Mouse (Mus musculus) stomach, postnatal 0 days (tissue): ENCODE results near the gene Rnf43. TPM values are rescaled to one million over a fixed set of nuclear protein-coding genes. Genes with fewer than 3 reads are reported as not detected.
A peak's percentile ranks its signal among the peaks of the same experiment; 100 is the strongest.

Source experiments
- ATAC-seq: fragments of 200-750 bp; cut with Nextera tagmentation; 2 replicates; pipeline ENCODE4 v1.8.0; 2017; ENCODE audit not compliant: low FRiP score, low TSS enrichment
- DNase-seq: peaks from one replicate; pipeline ENCODE4 v3.0.0-alpha.2; 2016; ENCODE audit warnings: low spot score
- H3K27ac ChIP-seq: fragments of 300-500 bp; sonication (generic); replicated peaks from 2 replicates; pipeline ENCODE4 v1.5.1; 2014; ENCODE audit warnings: mild to moderate bottlenecking, control low read depth
- H3K27me3 ChIP-seq: fragments of 300-500 bp; sonication (generic); 2 replicates; pipeline ENCODE4 v1.6.1; 2014; ENCODE audit warnings: low read length; ENCODE audit not compliant: control insufficient read depth, insufficient read depth
- H3K36me3 ChIP-seq: fragments of 300-500 bp; sonication (generic); 2 replicates; pipeline ENCODE4 v1.6.1; 2014; ENCODE audit warnings: low read length, mixed read lengths; ENCODE audit not compliant: control insufficient read depth, insufficient read depth
- H3K4me1 ChIP-seq: fragments of 300-500 bp; sonication (generic); replicated peaks from 2 replicates; pipeline ENCODE4 v1.6.1; 2014; ENCODE audit warnings: antibody characterized with exemption; ENCODE audit not compliant: control insufficient read depth, insufficient read depth
- H3K4me2 ChIP-seq: fragments of 300-500 bp; sonication (generic); replicated peaks from 2 replicates; pipeline ENCODE4 v1.6.1; 2014; ENCODE audit warnings: low read depth, mild to moderate bottlenecking, control low read depth, moderate library complexity
- H3K4me3 ChIP-seq: fragments of 300-500 bp; sonication (generic); 2 replicates; pipeline ENCODE4 v1.5.1; 2014; ENCODE audit warnings: low read depth, low read length, control low read depth
- H3K9ac ChIP-seq: fragments of 300-500 bp; sonication (generic); 2 replicates; pipeline ENCODE4 v1.6.1; 2014; ENCODE audit warnings: mild to moderate bottlenecking, low read length, control low read depth, mixed read lengths
- H3K9me3 ChIP-seq: fragments of 300-500 bp; sonication (generic); 2 replicates; pipeline ENCODE4 v1.6.1; 2016; ENCODE audit warnings: low read length; ENCODE audit not compliant: control insufficient read depth
- CTCF ChIP-seq: IDR thresholded peaks from 2 replicates; pipeline ENCODE4 v1.5.1; 2016; ENCODE audit warnings: antibody characterized with exemption, low read depth, mild to moderate bottlenecking, moderate library complexity
- EP300 ChIP-seq: optimal IDR thresholded peaks from 2 replicates; pipeline ENCODE3; 2016; ENCODE audit warnings: antibody characterized with exemption
- WGBS: fragments of 180-500 bp; shearing (Covaris S2); extraction: QIAGEN DNeasy Blood & Tissue Kit; methylation state at CpG from one replicate; pipeline ENCODE4 v1.1.7; 2014; 5-methylcytosine and 5-hydroxymethylcytosine counted together
- polyA plus RNA-seq: library from polyadenylated mRNA; unstranded; fragments of >200 nt; fragmentation: Nextera tagmentation; extraction: Ambion mirVana; gene quantifications from 2 replicates; pipeline ENCODE4 v1.2.1, GENCODE M21; 2015

The Rnf43 gene
- polyA plus RNA-seq, result 6.6 and 7.4 TPM in 2 replicates

DNA sequence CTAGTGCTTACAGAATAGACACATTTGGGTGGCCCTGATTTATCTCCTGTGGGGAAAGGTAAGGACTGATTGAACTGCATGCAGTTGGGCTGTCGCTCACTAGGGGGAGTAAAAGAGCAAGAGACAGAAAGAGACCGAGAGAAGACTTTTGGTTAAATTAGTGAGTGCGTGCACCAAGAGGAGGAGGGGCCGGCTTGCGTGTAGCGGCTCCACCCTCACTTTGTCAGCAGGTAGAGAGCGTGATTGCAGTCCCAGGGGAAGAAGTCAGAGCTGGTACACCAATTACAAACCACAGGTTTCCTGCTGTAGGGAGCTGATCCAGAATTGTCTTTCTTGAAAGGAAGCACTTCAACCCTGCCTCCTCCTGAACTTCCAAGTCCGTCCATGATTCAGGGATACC, at the start of gene Rnf43:
Rnf43 (plus strand) TSS at position 316 of the 400 bp plus-strand sequence.
- Histone ChIP-seq H3K27ac (peak within 1 kb of the TSS; percentile 82), H3K36me3 (no peaks in the 10 kb centered on the region), H3K4me2 (peak within 1 kb of the TSS; percentile 54), H3K9ac (peak within 1 kb of the TSS; percentile 56), H3K4me3 (peak within 1 kb of the TSS; percentile 50), H3K27me3 (no peaks in the 10 kb centered on the region), H3K4me1 (no peaks in the 10 kb centered on the region), H3K9me3 (no peaks in the 10 kb centered on the region)
- DNase-seq, result peak; percentile 93
- no peak for TF ChIP-seq EP300
- peak; percentile 93 for TF ChIP-seq CTCF
- peak; percentile 97 for ATAC-seq
- WGBS, result under 1% methylated on average over 8 of the region's 8 CpGs

DNA sequence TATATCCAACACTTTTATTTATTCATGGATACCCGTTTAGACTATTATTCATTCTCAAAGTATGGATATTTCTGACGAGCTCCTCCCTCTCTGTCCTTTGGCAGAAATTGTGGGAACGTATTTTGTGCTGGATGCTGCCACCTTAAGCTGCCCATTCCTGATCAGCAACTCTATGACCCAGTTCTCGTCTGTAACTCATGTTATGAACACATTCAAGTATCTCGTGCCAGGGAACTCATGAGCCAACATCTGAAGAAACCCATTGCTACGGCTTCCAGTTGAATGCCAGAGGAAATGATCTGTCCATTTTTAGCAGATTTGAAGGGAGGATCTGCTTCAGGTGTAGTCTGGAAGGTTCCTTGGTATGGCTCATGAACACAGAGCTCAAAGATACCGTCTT, 48.5 kb upstream of the Rnf43 start:
- Histone ChIP-seq H3K9ac (no peak overlapping the region), H3K4me3 (no peak overlapping the region), H3K27ac (no peak overlapping the region), H3K4me2 (no peak overlapping the region), H3K9me3 (no peaks in the 10 kb centered on the region), H3K27me3 (no peaks in the 10 kb centered on the region), H3K36me3 (peaks cover 41% of the 10 kb centered on the region), H3K4me1 (no peaks in the 10 kb centered on the region)
- no peak for TF ChIP-seq CTCF
- TF ChIP-seq EP300, result no peak
- 80% methylated on average over 7 of the region's 7 CpGs for WGBS
- no peak for ATAC-seq
- DNase-seq, result no peak

DNA sequence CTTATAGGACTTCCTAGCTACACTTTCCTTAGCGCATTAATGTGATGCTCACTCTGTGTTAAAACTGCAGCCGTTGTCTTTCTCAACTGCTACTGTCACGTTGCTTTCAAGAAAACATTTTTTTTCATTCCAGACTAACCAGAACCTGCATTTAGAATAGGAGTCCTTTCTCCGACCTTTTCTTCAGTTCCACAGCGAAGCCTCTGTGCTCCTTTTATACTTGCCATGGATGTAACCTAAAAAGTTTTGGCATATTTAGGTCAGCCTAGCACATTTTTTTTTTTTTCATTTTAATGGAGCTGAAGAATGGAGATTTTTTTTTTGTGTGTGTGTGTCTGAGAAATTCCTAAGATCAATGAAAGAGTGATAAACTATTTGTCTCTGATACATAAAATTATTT, 47.0 kb upstream of the Rnf43 start:
- H3K4me1 ChIP-seq, result no peaks in the 10 kb centered on the region
- no peaks in the 10 kb centered on the region for H3K9me3 ChIP-seq
- TF ChIP-seq CTCF (no peak), EP300 (no peak)
- H3K36me3 ChIP-seq, result peaks cover 37% of the 10 kb centered on the region
- WGBS, result 90% methylated on average over 5 of the region's 5 CpGs
- H3K4me2 ChIP-seq, result no peak overlapping the region
- ATAC-seq, result no peak
- H3K4me3 ChIP-seq, result no peak overlapping the region
- no peak overlapping the region for H3K9ac ChIP-seq
- H3K27me3 ChIP-seq, result no peaks in the 10 kb centered on the region
- DNase-seq, result no peak
- no peak overlapping the region for H3K27ac ChIP-seq

DNA sequence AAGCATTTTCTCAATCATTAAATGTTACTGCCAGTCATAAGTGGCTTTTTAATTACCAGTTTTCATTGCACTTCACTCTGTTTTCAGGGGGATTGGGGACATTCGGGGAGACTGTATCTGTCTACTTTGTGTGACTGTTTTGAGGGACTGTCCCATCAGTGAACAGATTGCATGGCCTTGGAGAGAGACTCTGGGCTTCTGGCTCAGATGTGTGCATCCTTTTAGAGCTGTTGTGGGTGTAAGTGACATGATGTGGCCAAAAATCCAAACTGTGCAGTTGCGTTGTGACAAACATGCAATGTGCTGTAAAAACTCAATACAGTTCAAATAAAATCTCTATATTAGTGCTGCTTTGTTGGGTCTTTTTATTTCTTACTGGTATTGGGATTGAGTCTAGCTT, 46.6 kb upstream of the Rnf43 start:
- Histone ChIP-seq H3K9ac (no peak overlapping the region), H3K27me3 (no peaks in the 10 kb centered on the region), H3K9me3 (no peaks in the 10 kb centered on the region), H3K27ac (no peak overlapping the region), H3K36me3 (peaks cover 34% of the 10 kb centered on the region), H3K4me3 (no peak overlapping the region), H3K4me1 (no peaks in the 10 kb centered on the region), H3K4me2 (no peak overlapping the region)
- TF ChIP-seq CTCF (no peak), EP300 (no peak)
- DNase-seq (no peak), ATAC-seq (no peak)
- WGBS, result 96% methylated on average over 2 of the region's 2 CpGs

DNA sequence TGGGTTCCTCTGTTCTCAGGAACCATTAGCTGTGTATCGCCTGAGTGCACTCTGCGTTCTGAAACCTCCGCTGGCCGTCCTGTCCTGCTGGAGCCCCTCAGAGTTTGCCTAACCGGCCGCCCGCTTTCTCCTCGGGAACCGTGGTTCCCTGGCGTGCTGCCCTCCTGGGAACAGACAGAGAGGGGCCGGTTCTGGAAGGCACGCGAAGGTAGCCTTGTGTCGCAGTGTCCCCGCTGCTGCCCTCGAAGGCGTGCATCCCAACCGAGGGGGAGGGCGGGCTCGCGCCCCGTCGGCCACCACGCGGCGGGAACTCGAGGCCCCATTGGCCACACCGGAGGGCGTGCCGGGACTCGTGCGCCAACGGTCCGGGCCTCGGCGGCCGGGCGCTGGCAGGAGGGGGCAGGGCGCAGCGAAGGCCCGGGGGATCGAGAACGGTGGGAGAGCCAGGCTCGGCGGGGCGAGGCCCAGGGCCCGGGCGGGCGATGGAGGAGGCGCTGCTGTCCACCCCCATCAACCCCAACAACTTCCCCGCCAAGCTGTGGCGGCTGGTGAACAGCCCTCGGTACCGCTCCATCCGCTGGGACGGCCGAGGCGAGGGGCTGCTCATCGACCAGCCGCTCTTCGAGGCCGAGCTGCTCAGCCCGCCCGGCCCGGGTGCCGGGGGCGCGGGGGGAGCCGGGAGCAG, 45.6 kb upstream of the Rnf43 start, which contains the start of gene Hsf5:
Hsf5 (plus strand) TSS at position 375 of the 685 bp plus-strand sequence.
- TF ChIP-seq EP300, result no peak
- no peak for TF ChIP-seq CTCF
- Histone ChIP-seq H3K27ac (no peak within 1 kb of the TSS), H3K4me3 (no peak within 1 kb of the TSS), H3K4me2 (no peak within 1 kb of the TSS), H3K36me3 (peaks cover 25% of the 10 kb centered on the region), H3K9ac (no peak within 1 kb of the TSS), H3K27me3 (no peaks in the 10 kb centered on the region), H3K4me1 (no peaks in the 10 kb centered on the region), H3K9me3 (no peaks in the 10 kb centered on the region)
- 88% methylated on average over 65 of the region's 69 CpGs for WGBS
- DNase-seq (no peak), ATAC-seq (peak; percentile 26; the same call in 1 of the 2 replicates)

DNA sequence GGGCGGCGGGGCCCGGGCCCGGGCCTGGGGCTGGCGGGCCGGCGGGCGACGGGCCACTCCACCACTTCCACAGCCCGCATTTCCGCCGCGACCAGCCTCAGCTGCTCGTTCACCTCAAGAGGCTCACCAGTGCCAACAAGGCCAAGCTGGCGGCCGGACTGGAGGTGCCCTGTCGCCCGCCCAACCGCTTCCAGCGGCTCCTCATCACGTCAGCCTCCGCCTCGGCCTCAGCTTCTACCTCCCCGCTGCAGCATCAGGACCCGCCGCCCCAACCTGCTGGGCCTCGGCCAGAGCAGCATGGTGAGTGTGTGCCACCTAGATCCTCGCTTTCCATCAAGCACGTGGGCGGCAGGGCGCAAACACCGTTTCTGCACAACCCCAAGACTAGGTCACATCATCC, 44.9 kb upstream of the Rnf43 start:
- H3K9ac ChIP-seq, result no peak overlapping the region
- no peaks in the 10 kb centered on the region for H3K27me3 ChIP-seq
- DNase-seq (no peak), ATAC-seq (0 out of 2 replicates have a peak, but pooled peaks have one; percentile 10)
- H3K27ac ChIP-seq, result no peak overlapping the region
- no peak for TF ChIP-seq CTCF
- TF ChIP-seq EP300, result no peak
- no peaks in the 10 kb centered on the region for H3K4me1 ChIP-seq
- peaks cover 19% of the 10 kb centered on the region for H3K36me3 ChIP-seq
- no peak overlapping the region for H3K4me2 ChIP-seq
- H3K9me3 ChIP-seq, result no peaks in the 10 kb centered on the region
- 94% methylated on average over 21 of the region's 32 CpGs for WGBS
- H3K4me3 ChIP-seq, result no peak overlapping the region
